Comparison of ENCODE assay signal across 15 mouse cellular contexts in the genomic region with DNA sequence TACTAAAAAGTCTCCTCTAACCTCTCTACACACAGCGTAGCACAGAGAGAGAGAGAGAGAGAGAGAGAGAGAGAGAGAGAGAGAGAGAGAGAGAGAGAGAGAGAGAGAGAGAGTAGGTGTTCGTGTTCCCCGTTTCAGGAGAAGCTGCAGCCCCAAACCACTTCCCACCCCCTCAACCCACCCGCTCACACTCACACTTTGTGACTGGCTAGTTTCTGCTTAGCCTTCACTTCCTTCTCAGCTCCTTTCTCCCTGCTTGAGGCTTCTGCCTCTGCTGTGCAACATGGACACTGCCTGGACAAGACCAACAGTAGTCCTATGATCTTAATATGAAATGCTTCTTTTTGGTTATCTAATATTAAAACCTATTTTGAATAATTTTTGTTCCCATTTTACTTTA.
"Had no signal": no experiment of that assay in that cellular context is flagged by ENCODE, and none has a peak within 500 bp of the region (broad histone marks: within the 10 kb centered on the region; RNA-seq: fewer than 3 reads in every experiment).

No protein-coding gene starts in this region.

- ATAC-seq: intestine, embryonic 16.5 days; liver, embryonic 12.5 days; midbrain, embryonic 15.5 days had no signal

- DNase-seq: kidney, adult 18-20 months; kidney, adult 9 months; kidney, postnatal 14 days; kidney, postnatal 4 days; layer of hippocampus, postnatal 36 days; left cerebral cortex, postnatal 4 days; lung, adult 18-20 months; lung, postnatal 10 days; lung, postnatal 36 days; retina, postnatal 1 day; right cerebral cortex, postnatal 25 days; spleen, adult 18-20 months had no signal
